Mouse (Mus musculus) adrenal gland, postnatal 25 days (tissue): ENCODE measurements around the gene Lrrc19. TPM values are rescaled to one million over a fixed set of nuclear protein-coding genes. Genes with fewer than 3 reads are reported as not detected.

Experiments
- DNase-seq: peaks from one replicate; pipeline ENCODE4 v3.0.0; 2021; ENCODE audit warnings: mixed read lengths
- microRNA-seq, 2 experiments: library from miRNA; unstranded; fragments of <30 nt; microRNA quantifications; one replicate each; pipeline ENCODE4 v1.2.0; 2021
- total RNA-seq: library from RNA; stranded (reverse); gene quantifications from 2 replicates; pipeline ENCODE4 v1.2.3, GENCODE M21; 2021

The Lrrc19 gene
- total RNA-seq, 1 experiment from 2014 or later: not detected

DNA sequence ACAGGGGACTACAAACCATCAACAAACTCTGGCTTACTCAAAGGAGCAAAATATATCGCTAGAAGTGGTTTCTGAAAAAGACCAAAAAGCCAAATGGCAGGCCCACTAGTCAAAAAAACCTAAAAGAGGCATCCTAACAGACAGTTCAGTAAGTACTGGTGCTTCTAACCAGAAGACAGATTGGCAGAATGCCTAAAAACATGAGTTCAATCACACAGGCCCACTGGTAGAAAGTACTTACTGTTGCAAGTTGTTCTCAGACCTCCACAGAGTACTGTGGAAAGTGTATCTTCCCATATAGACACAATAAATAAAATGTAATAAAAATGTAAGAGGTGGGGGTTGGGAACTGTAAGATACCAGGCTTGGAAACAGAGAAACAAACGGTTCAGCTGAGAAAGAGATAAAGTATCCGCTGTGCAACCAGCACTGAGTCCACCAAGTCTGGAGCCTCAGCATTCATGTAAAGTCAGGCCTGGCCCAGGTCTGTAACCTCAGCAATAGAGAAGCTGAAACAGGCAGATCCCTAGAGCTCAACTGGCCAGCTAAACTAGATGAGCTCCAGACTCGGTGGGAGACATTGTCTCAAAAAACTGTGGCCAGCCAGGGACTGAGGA lies 58.1 kb downstream of the Lrrc19 start:
- no peak for DNase-seq

Small RNA genes within 50 kb of the gene (microRNA-seq; reads per million reads assigned to microRNA genes)
- 1,424 to 1,533 reads per million in 2 experiments for gene Mir872

Other genes starting within 250 kb of the Lrrc19 start
- gene Gm10306, start 93.6 kb downstream of the Lrrc19 start, total RNA-seq: not detected in 2 replicates
- 10.5 and 11.9 TPM in 2 replicates for gene Caap1, start 93.3 kb downstream of the Lrrc19 start, total RNA-seq
- gene Plaa, start 46.9 kb downstream of the Lrrc19 start, total RNA-seq: 61.2 and 62.8 TPM in 2 replicates
- 17.0 and 17.7 TPM in 2 replicates for gene Ift74, start 35.7 kb downstream of the Lrrc19 start, total RNA-seq
- 47.1 TPM in 2 replicates for gene Tek, start 89.1 kb upstream of the Lrrc19 start, total RNA-seq